Mouse (Mus musculus) lung, embryonic 16.5 days (tissue): ENCODE data around the gene Nhsl1. TPM values are rescaled to one million over a fixed set of nuclear protein-coding genes. Genes with fewer than 3 reads are reported as not detected.
A peak's percentile ranks its signal among the peaks of the same experiment; 100 is the strongest.

Experiments used
- ATAC-seq: fragments of 200-750 bp; cut with Nextera tagmentation; 2 replicates; pipeline ENCODE4 v1.8.0; 2017; ENCODE audit warnings: low read depth, mild to moderate bottlenecking, moderate library complexity
- H3K27ac ChIP-seq: fragments of 300-500 bp; sonication (generic); 2 replicates; pipeline ENCODE4 v1.5.1; 2014; ENCODE audit warnings: mild to moderate bottlenecking, control low read depth, low read length
- H3K27me3 ChIP-seq: fragments of 300-500 bp; sonication (generic); 2 replicates; pipeline ENCODE4 v1.6.1; 2014; ENCODE audit warnings: low read depth, low read length, mixed read lengths; ENCODE audit not compliant: control insufficient read depth, insufficient read depth
- H3K36me3 ChIP-seq: fragments of 300-500 bp; sonication (generic); 2 replicates; pipeline ENCODE4 v1.6.1; 2014; ENCODE audit warnings: low read length; ENCODE audit not compliant: control insufficient read depth, insufficient read depth
- H3K4me1 ChIP-seq: fragments of 300-500 bp; sonication (generic); replicated peaks from 2 replicates; pipeline ENCODE4 v1.6.1; 2014; ENCODE audit warnings: low read length, mixed read lengths; ENCODE audit not compliant: control insufficient read depth, insufficient read depth
- H3K4me2 ChIP-seq: fragments of 300-500 bp; sonication (generic); 2 replicates; pipeline ENCODE4 v1.6.1; 2014; ENCODE audit warnings: low read depth, low read length, control low read depth
- H3K4me3 ChIP-seq: fragments of 300-500 bp; sonication (generic); 2 replicates; pipeline ENCODE4 v1.5.1; 2014; ENCODE audit warnings: mild to moderate bottlenecking, low read length, control low read depth
- H3K9ac ChIP-seq: fragments of 300-500 bp; sonication (generic); 2 replicates; pipeline ENCODE4 v1.6.1; 2014; ENCODE audit warnings: low read length, control low read depth
- H3K9me3 ChIP-seq: fragments of 300-500 bp; sonication (generic); 2 replicates; pipeline ENCODE4 v1.6.1; 2016; ENCODE audit warnings: low read length; ENCODE audit not compliant: control insufficient read depth
- WGBS: fragments of 180-500 bp; shearing (Covaris S2); extraction: QIAGEN DNeasy Blood & Tissue Kit; methylation state at CpG from one replicate; pipeline ENCODE4 v1.1.7; 2014; 5-methylcytosine and 5-hydroxymethylcytosine counted together
- polyA plus RNA-seq: library from polyadenylated mRNA; unstranded; fragments of >200 nt; fragmentation: Nextera tagmentation; extraction: Ambion mirVana; gene quantifications from 2 replicates; pipeline ENCODE4 v1.2.1, GENCODE M21; 2015

Gene Nhsl1
- polyA plus RNA-seq: 4.4 and 4.6 TPM in 2 replicates

DNA sequence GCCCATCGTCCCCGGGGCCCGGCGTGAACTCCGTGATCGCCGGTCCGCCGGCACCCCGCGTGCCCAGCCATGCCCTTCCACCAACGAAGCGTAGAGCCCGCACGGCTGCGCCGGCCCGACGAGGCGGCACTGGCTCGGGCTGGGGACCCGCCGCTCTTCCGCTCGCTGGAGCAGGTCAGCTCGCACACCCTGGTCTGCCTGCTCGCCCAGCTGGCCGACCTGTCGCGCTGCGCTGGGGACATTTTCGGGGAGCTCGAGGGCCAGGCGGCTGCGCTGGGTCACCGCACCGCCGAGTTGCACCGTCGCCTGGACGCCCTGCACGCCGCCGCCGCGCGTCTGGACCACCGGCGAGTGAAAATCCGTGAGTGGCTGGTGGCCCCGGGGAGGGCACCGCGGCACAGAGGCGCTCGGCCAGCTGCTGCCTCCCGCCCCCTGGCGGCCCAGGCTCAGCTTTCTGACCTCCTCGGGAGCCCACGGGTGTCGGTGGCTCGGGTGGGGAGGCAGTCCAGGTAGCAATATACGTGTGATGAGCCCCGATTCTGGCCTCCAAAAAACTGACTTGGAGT is at the start of gene Nhsl1:
Gene Nhsl1 (plus strand): TSS at position 70 of the 566 bp plus-strand sequence.
- peak within 1 kb of the TSS; percentile 80 for H3K4me3 ChIP-seq
- ATAC-seq: peak; percentile 86
- peaks cover 15% of the 10 kb centered on the region for H3K4me1 ChIP-seq
- H3K9me3 ChIP-seq: no peaks in the 10 kb centered on the region
- WGBS: under 1% methylated on average over 55 of the region's 63 CpGs
- H3K36me3 ChIP-seq: no peaks in the 10 kb centered on the region
- peak within 1 kb of the TSS; percentile 79 for H3K27ac ChIP-seq
- peak within 1 kb of the TSS; percentile 87 for H3K9ac ChIP-seq
- peak within 1 kb of the TSS; percentile 96 for H3K4me2 ChIP-seq
- H3K27me3 ChIP-seq: no peaks in the 10 kb centered on the region; the same call in 1 of the 2 replicates

DNA sequence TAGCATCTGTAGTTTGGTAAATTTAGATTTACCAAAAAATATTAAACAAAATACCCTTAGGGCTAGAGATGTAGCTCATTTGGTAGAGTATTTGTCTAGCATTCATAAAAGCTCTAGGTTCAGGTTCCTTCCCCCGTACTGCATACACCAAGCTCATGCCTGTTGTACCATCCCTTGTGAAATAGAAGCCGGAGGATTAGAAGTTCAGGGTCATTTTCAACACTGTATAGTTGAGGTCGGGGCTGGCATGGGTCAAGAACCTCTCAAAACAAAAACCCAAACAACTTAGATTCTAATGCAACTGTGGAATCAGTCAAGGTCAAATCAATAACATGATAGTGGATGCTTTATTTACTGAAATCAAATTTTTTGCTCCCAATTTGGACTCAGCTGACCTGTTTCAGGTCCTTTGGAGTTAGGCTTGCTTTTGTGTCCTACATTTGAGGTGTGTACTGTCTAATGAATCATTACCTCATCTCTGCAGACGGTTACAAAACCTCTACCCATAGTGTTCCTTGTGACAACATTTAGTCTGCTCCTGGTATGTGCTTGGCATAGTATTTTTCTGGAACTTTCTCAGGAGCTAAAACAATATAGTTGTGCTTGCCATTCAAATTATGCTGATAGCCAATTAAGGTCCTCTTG is 42.6 kb upstream of the Nhsl1 start:
- H3K9me3 ChIP-seq: no peaks in the 10 kb centered on the region
- 77% methylated on average over 4 of the region's 4 CpGs for WGBS
- no peak overlapping the region for H3K9ac ChIP-seq
- no peak overlapping the region for H3K27ac ChIP-seq
- no peak overlapping the region for H3K4me2 ChIP-seq
- ATAC-seq: no peak
- no peaks in the 10 kb centered on the region for H3K4me1 ChIP-seq
- no peaks in the 10 kb centered on the region for H3K36me3 ChIP-seq
- H3K27me3 ChIP-seq: no peaks in the 10 kb centered on the region
- no peak overlapping the region for H3K4me3 ChIP-seq

DNA sequence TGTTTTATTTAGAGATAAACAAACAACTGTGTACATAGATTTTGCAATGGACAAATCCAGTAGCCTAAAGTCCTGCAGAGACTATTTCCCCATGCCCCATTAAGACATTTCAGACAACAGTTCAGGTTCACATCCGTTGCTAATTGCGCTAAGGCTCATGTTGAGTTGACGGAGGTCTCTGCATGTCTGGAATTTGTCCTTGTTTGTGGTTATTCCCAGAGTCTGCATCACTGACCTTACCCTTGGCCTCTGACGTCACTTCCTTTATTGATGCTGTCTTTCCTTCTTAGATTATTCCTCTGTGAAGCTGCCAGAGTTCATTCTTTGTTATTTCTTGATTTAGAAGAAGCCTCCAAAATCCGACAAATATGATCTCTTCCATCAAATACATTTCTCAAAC is 34.8 kb upstream of the Nhsl1 start:
- Histone ChIP-seq H3K4me3 (no peak overlapping the region), H3K27ac (no peak overlapping the region), H3K27me3 (no peaks in the 10 kb centered on the region), H3K4me2 (no peak overlapping the region), H3K9me3 (no peaks in the 10 kb centered on the region), H3K36me3 (no peaks in the 10 kb centered on the region), H3K4me1 (no peaks in the 10 kb centered on the region), H3K9ac (no peak overlapping the region)
- no peak for ATAC-seq
- WGBS: 80% methylated on average over 5 of the region's 5 CpGs

- 24% methylated on average over 1 of the region's 1 CpGs for WGBS
- no peaks in the 10 kb centered on the region for H3K36me3 ChIP-seq
- H3K27me3 ChIP-seq: no peaks in the 10 kb centered on the region
- H3K4me2 ChIP-seq: no peak overlapping the region
- H3K4me1 ChIP-seq: no peaks in the 10 kb centered on the region
- H3K4me3 ChIP-seq: no peak overlapping the region
- no peak overlapping the region for H3K9ac ChIP-seq
- no peak for ATAC-seq
- H3K27ac ChIP-seq: no peak overlapping the region
- no peaks in the 10 kb centered on the region for H3K9me3 ChIP-seq
These were observed 29.3 kb upstream of the Nhsl1 start for GRCm38 (mm10) chr10:18289512-18289911.

DNA sequence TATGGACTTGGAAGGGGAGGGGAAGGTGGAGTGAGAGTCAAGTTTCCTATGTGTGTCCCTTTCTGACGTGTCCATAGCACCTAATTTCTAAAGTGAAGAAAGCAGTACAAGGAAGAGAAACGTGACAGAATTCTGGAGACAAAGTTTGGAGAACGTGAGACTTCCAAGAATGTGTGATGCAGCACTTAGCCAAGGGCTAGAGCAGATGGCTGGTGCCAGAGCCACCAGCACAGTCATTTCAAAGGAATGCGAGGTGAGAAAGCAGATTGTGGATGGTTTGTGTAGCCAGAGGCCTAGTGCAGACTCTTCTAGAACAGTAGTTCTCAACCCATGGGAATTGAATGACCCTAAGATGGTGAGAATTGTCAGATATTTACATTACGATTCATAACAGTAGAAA is 13.7 kb upstream of the Nhsl1 start:
- no peak for ATAC-seq

DNA sequence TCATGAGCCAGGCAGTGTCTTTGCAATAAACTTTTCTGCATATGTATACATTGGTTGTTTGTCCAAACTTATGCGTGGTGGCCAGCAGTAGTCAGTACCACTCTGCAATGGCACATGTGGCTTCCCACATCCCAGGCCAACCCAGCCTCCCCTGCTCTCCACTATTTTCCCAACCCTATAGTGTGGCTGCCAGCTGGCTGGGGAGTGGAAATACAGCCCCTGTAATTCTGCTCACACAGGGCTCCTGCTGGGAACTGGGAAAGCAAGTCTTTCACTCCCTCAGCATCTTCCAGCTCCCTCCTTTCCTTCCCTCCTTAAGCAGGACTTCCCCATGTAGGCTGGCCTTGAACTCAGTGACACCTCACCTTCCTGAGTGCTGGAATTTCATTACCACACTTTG is 3.7 kb upstream of the Nhsl1 start:
- Histone ChIP-seq H3K4me1 (peaks cover 13% of the 10 kb centered on the region), H3K4me2 (no peak overlapping the region), H3K27me3 (no peaks in the 10 kb centered on the region; the same call in 1 of the 2 replicates), H3K27ac (no peak overlapping the region), H3K9ac (no peak overlapping the region), H3K4me3 (no peak overlapping the region), H3K9me3 (no peaks in the 10 kb centered on the region), H3K36me3 (no peaks in the 10 kb centered on the region)
- ATAC-seq: no peak
- WGBS: 95% methylated on average over 1 of the region's 1 CpGs

More for the DNA sequence above, 13.7 kb upstream of the Nhsl1 start:
- H3K4me1 ChIP-seq: no peaks in the 10 kb centered on the region
- no peaks in the 10 kb centered on the region for H3K27me3 ChIP-seq
- no peak overlapping the region for H3K27ac ChIP-seq
- no peaks in the 10 kb centered on the region for H3K36me3 ChIP-seq
- H3K9ac ChIP-seq: no peak overlapping the region
- no peak overlapping the region for H3K4me2 ChIP-seq
- H3K4me3 ChIP-seq: no peak overlapping the region
- 55% methylated on average over 5 of the region's 5 CpGs for WGBS
- no peaks in the 10 kb centered on the region for H3K9me3 ChIP-seq

DNA sequence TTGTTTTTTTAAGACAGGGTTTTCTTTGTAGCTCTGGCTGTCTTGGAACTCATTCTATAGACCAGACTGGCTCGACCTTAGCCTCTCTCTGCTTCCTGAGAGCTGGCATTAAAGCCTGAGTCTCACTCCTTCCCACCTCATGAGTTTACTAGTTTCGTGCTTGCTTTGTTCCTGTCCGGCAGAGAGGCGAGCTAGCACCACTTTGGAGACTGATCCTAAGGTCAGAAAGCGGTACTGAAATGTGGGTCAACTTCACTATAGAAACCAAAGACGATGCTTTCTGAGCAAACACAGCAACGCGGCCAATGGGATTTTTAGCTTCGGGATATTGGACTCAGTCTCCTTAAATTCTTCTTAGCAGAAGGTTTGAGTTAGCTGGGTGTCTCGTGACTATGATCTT is 1.3 kb upstream of the Nhsl1 start:
- Histone ChIP-seq H3K4me1 (peaks cover 15% of the 10 kb centered on the region), H3K4me3 (peak overlapping the region; percentile 80; the same call in 1 of the 2 replicates), H3K36me3 (no peaks in the 10 kb centered on the region), H3K9ac (no peak overlapping the region), H3K27me3 (no peaks in the 10 kb centered on the region; the same call in 1 of the 2 replicates), H3K27ac (no peak overlapping the region), H3K4me2 (no peak overlapping the region), H3K9me3 (no peaks in the 10 kb centered on the region)
- WGBS: 33% methylated on average over 10 of the region's 10 CpGs
- no peak for ATAC-seq

GRCm38 (mm10) chr10:18317961-18318915 is 547 bp upstream of the Nhsl1 start:
- peak overlapping the region; percentile 80 for H3K4me3 ChIP-seq
- peak; percentile 95 for ATAC-seq
- peaks cover 15% of the 10 kb centered on the region for H3K4me1 ChIP-seq
- H3K9me3 ChIP-seq: no peaks in the 10 kb centered on the region
- no peaks in the 10 kb centered on the region; the same call in 1 of the 2 replicates for H3K27me3 ChIP-seq
- H3K36me3 ChIP-seq: no peaks in the 10 kb centered on the region
- H3K27ac ChIP-seq: peak overlapping the region; percentile 79
- 2% methylated on average over 37 of the region's 89 CpGs for WGBS
- H3K4me2 ChIP-seq: peak overlapping the region; percentile 96
- peak overlapping the region; percentile 87 for H3K9ac ChIP-seq

DNA sequence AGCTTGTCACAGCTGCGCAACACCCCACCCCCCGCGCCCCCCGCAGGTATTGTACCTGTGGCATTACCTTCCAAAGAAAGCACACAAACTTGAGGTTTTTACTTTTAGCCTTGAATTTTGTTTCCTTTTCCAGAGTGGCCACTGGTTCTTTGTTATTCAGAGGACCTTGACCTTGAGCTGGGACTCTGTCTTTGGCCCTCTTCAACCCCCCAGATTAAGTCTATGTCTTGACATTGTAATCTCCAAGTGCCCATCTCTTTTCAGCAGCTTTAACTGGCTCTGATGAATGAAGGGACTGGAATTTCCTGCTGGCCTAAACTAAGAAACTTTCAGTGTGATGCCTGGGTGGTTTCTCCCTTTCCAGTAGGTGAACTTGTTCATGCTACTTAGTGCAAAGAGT is 906 bp downstream of the Nhsl1 start:
- no peak for ATAC-seq
- H3K4me1 ChIP-seq: peaks cover 15% of the 10 kb centered on the region
- no peak overlapping the region for H3K27ac ChIP-seq
- H3K27me3 ChIP-seq: no peaks in the 10 kb centered on the region; the same call in 1 of the 2 replicates
- peak overlapping the region; percentile 80 for H3K4me3 ChIP-seq
- peak overlapping the region; percentile 87 for H3K9ac ChIP-seq
- no peaks in the 10 kb centered on the region for H3K9me3 ChIP-seq
- H3K4me2 ChIP-seq: peak overlapping the region; percentile 96
- 22% methylated on average over 4 of the region's 4 CpGs for WGBS
- H3K36me3 ChIP-seq: no peaks in the 10 kb centered on the region
